Mouse (Mus musculus): Measurements from ENCODE around the gene Pced1a. TPM values are rescaled to one million over a fixed set of nuclear protein-coding genes. Genes with fewer than 3 reads are reported as not detected.

The Pced1a gene
- polyA plus RNA-seq, 1 experiment from 2014 or later = 6.8 TPM

- Histone ChIP-seq H3K36me3 (ENCODE audit: insufficient read depth, low read length) (no peaks in the 10 kb centered on the region), H3K4me1 (ENCODE audit: insufficient read depth, low read depth, low read length) (peaks cover 12% of the 10 kb centered on the region), H3K4me3 (ENCODE audit: low read depth, low read length) (peak overlapping the region; percentile 88), H3K27ac (ENCODE audit: low read length) (no peak overlapping the region), H3K9me3 (ENCODE audit: low read length) (no peaks in the 10 kb centered on the region), H3K9ac (replicated peaks; ENCODE audit: low read depth) (no peak overlapping the region), H3K4me2 (replicated peaks; ENCODE audit: low read depth, low read length) (peak overlapping the region; percentile 91), H3K27me3 (replicated peaks; ENCODE audit: insufficient read depth, low read length) (no peaks in the 10 kb centered on the region)
- 49% methylated on average over 14 of the region's 14 CpGs for WGBS
- no peak for ATAC-seq
- no peak for TF ChIP-seq EP300 (IDR thresholded peaks at IDR 0.05)
- no peak for TF ChIP-seq CTCF (IDR thresholded peaks at IDR 0.05)
- DNase-seq (ENCODE audit: low spot score) = no peak
These were observed 26.7 kb upstream of the Pced1a start for GRCm38 (mm10) chr2:130451086-130451726.

- 1% methylated on average over 41 of the region's 47 CpGs for WGBS
These were observed 25.9 kb upstream of the Pced1a start for GRCm38 (mm10) chr2:130450434-130450796.

GRCm38 (mm10) chr2:130449794-130450433 is 25.4 kb upstream of the Pced1a start, which contains the start of gene Ptpra:
Gene Ptpra (plus strand): TSS chr2:130450278.
- DNase-seq (ENCODE audit: low spot score) = peak; percentile 89
- Histone ChIP-seq H3K4me2 (replicated peaks; ENCODE audit: low read depth, low read length) (peak within 1 kb of the TSS; percentile 91), H3K27me3 (replicated peaks; ENCODE audit: insufficient read depth, low read length) (no peaks in the 10 kb centered on the region), H3K36me3 (ENCODE audit: insufficient read depth, low read length) (no peaks in the 10 kb centered on the region), H3K4me1 (ENCODE audit: insufficient read depth, low read depth, low read length) (peaks cover 12% of the 10 kb centered on the region), H3K4me3 (ENCODE audit: low read depth, low read length) (peak within 1 kb of the TSS; percentile 88), H3K27ac (ENCODE audit: low read length) (peak within 1 kb of the TSS; percentile 69), H3K9ac (replicated peaks; ENCODE audit: low read depth) (peak within 1 kb of the TSS; percentile 64), H3K9me3 (ENCODE audit: low read length) (no peaks in the 10 kb centered on the region)
- ATAC-seq = peak; percentile 98
- no peak for TF ChIP-seq EP300 (IDR thresholded peaks at IDR 0.05)
- no peak for TF ChIP-seq CTCF (IDR thresholded peaks at IDR 0.05)
- 1% methylated on average over 29 of the region's 50 CpGs for WGBS

More at GRCm38 (mm10) chr2:130450434-130450796, 25.9 kb upstream of the Pced1a start:
- H3K4me1 ChIP-seq (ENCODE audit: insufficient read depth, low read depth, low read length) = peaks cover 12% of the 10 kb centered on the region
- ATAC-seq = peak; percentile 92
- no peaks in the 10 kb centered on the region for H3K9me3 ChIP-seq (ENCODE audit: low read length)
- H3K4me3 ChIP-seq (ENCODE audit: low read depth, low read length) = peak overlapping the region; percentile 88
- peak overlapping the region; percentile 64 for H3K9ac ChIP-seq (replicated peaks; ENCODE audit: low read depth)
- H3K4me2 ChIP-seq (replicated peaks; ENCODE audit: low read depth, low read length) = peak overlapping the region; percentile 91
- H3K27ac ChIP-seq (ENCODE audit: low read length) = peak overlapping the region; percentile 69
- H3K36me3 ChIP-seq (ENCODE audit: insufficient read depth, low read length) = no peaks in the 10 kb centered on the region
- no peaks in the 10 kb centered on the region for H3K27me3 ChIP-seq (replicated peaks; ENCODE audit: insufficient read depth, low read length)
- no peak for TF ChIP-seq CTCF (IDR thresholded peaks at IDR 0.05)
- TF ChIP-seq EP300 (IDR thresholded peaks at IDR 0.05) = no peak
- DNase-seq (ENCODE audit: low spot score) = peak; percentile 68

- Histone ChIP-seq H3K9me3 (ENCODE audit: low read length) (no peaks in the 10 kb centered on the region), H3K4me1 (ENCODE audit: insufficient read depth, low read depth, low read length) (peaks cover 12% of the 10 kb centered on the region), H3K27me3 (replicated peaks; ENCODE audit: insufficient read depth, low read length) (no peaks in the 10 kb centered on the region), H3K4me2 (replicated peaks; ENCODE audit: low read depth, low read length) (peak overlapping the region; percentile 91), H3K9ac (replicated peaks; ENCODE audit: low read depth) (no peak overlapping the region), H3K27ac (ENCODE audit: low read length) (no peak overlapping the region), H3K36me3 (ENCODE audit: insufficient read depth, low read length) (no peaks in the 10 kb centered on the region), H3K4me3 (ENCODE audit: low read depth, low read length) (peak overlapping the region; percentile 88)
- ATAC-seq (no peak), DNase-seq (ENCODE audit: low spot score) (no peak)
- no peak for TF ChIP-seq CTCF (IDR thresholded peaks at IDR 0.05)
- no peak for TF ChIP-seq EP300 (IDR thresholded peaks at IDR 0.05)
- 12% methylated on average over 17 of the region's 17 CpGs for WGBS
These were observed 24.7 kb upstream of the Pced1a start for GRCm38 (mm10) chr2:130449021-130449793.

GRCm38 (mm10) chr2:130448449-130448848 is 23.9 kb upstream of the Pced1a start:
- no peak overlapping the region for H3K9ac ChIP-seq (replicated peaks; ENCODE audit: low read depth)
- no peak overlapping the region for H3K4me3 ChIP-seq (ENCODE audit: low read depth, low read length)
- H3K27ac ChIP-seq (ENCODE audit: low read length) = no peak overlapping the region
- H3K4me2 ChIP-seq (replicated peaks; ENCODE audit: low read depth, low read length) = no peak overlapping the region
- H3K27me3 ChIP-seq (replicated peaks; ENCODE audit: insufficient read depth, low read length) = no peaks in the 10 kb centered on the region
- peaks cover 12% of the 10 kb centered on the region for H3K4me1 ChIP-seq (ENCODE audit: insufficient read depth, low read depth, low read length)
- no peaks in the 10 kb centered on the region for H3K36me3 ChIP-seq (ENCODE audit: insufficient read depth, low read length)
- TF ChIP-seq CTCF (IDR thresholded peaks at IDR 0.05) = 0 out of 2 replicates have a peak, but pooled peaks have one; percentile 17
- no peak for TF ChIP-seq EP300 (IDR thresholded peaks at IDR 0.05)
- H3K9me3 ChIP-seq (ENCODE audit: low read length) = no peaks in the 10 kb centered on the region
- ATAC-seq = no peak
- no peak for DNase-seq (ENCODE audit: low spot score)

- H3K27me3 ChIP-seq (replicated peaks; ENCODE audit: insufficient read depth, low read length) = no peaks in the 10 kb centered on the region
- no peak for TF ChIP-seq EP300 (IDR thresholded peaks at IDR 0.05)
- TF ChIP-seq CTCF (IDR thresholded peaks at IDR 0.05) = no peak
- H3K4me3 ChIP-seq (ENCODE audit: low read depth, low read length) = no peak overlapping the region
- 85% methylated on average over 10 of the region's 10 CpGs for WGBS
- peaks cover 25% of the 10 kb centered on the region; the same call in 1 of the 2 replicates for H3K36me3 ChIP-seq (ENCODE audit: insufficient read depth, low read length)
- H3K4me2 ChIP-seq (replicated peaks; ENCODE audit: low read depth, low read length) = no peak overlapping the region
- no peak overlapping the region for H3K9ac ChIP-seq (replicated peaks; ENCODE audit: low read depth)
- DNase-seq (ENCODE audit: low spot score) (no peak), ATAC-seq (no peak)
- H3K9me3 ChIP-seq (ENCODE audit: low read length) = no peaks in the 10 kb centered on the region
- no peak overlapping the region for H3K27ac ChIP-seq (ENCODE audit: low read length)
- H3K4me1 ChIP-seq (ENCODE audit: insufficient read depth, low read depth, low read length) = no peaks in the 10 kb centered on the region
These were observed 17.7 kb upstream of the Pced1a start for GRCm38 (mm10) chr2:130442162-130442561.

Measured in lung, postnatal 0 days (tissue).